Comparison of ENCODE assay signal across 24 mouse cellular contexts in the genomic region with DNA sequence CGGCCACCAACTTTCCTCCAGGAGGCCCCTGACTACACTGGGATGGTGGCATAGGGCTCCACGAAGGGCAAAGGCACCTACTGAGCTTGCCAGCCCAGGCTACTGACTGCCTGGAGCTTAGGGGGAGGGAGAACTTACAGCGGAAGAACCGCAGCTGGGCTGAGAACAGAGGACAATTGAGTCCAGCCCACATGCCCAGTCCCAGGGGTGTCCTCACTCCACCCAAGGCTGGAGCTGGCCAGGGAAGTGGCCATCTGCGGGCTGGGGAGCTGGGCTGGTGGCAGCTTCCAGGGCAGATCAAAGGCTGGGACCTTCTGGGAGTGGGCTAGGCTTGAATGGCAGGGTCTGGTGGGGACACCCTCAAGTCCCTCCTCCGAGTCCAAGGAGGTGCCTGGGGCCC. TPM values are rescaled to one million over a fixed set of nuclear protein-coding genes. Genes with fewer than 3 reads are reported as not detected.
DNase-seq lines count a peak whose midpoint lies in the region; ATAC-seq and TF ChIP-seq lines count a peak whose summit lies in the region.
"Had no signal": no experiment of that assay in that cellular context is flagged by ENCODE, and none has a peak within 500 bp of the region (broad histone marks: within the 10 kb centered on the region; RNA-seq: fewer than 3 reads in every experiment).

No protein-coding gene starts in this region.

- no peak overlapping the region for H3K4me2 ChIP-seq in embryonic facial prominence, embryonic 15.5 days (replicated peaks)
- H3K4me2 ChIP-seq in stomach, embryonic 14.5 days (replicated peaks; ENCODE audit: low read depth, low read length): no peak overlapping the region
- H3K4me2 ChIP-seq: forebrain, embryonic 13.5 days; hindbrain, embryonic 14.5 days; neural tube, embryonic 12.5 days had no signal

- TF ChIP-seq CTCF in left cerebral cortex, adult 2 months (IDR thresholded peaks at IDR 0.05): no peak

- H3K9ac ChIP-seq in embryonic facial prominence, embryonic 15.5 days: no peak overlapping the region
- H3K9ac ChIP-seq in stomach, embryonic 14.5 days (replicated peaks; ENCODE audit: low read depth, low read length): no peak overlapping the region
- H3K9ac ChIP-seq: forebrain, embryonic 13.5 days; hindbrain, embryonic 14.5 days; liver, postnatal 0 days; neural tube, embryonic 12.5 days had no signal

- peaks cover 77% of the 10 kb centered on the region for H3K36me3 ChIP-seq in embryonic facial prominence, embryonic 15.5 days
- peaks cover 74% of the 10 kb centered on the region for H3K36me3 ChIP-seq in stomach, embryonic 14.5 days (ENCODE audit: control insufficient read depth, insufficient read depth, low read length)

- intact Hi-C loops in left cerebral cortex, adult 2 months (cut with DNase I): no loop called here

- no peaks in the 10 kb centered on the region for H3K27me3 ChIP-seq in embryonic facial prominence, embryonic 15.5 days
- H3K27me3 ChIP-seq in stomach, embryonic 14.5 days (ENCODE audit: control insufficient read depth, insufficient read depth, low read length): no peaks in the 10 kb centered on the region
- H3K27me3 ChIP-seq: forebrain, embryonic 13.5 days; neural tube, embryonic 12.5 days; Patski had no signal

- no peak overlapping the region for H3K4me3 ChIP-seq in left cerebral cortex, adult 2 months
- H3K4me3 ChIP-seq in embryonic facial prominence, embryonic 15.5 days (replicated peaks): no peak overlapping the region
- H3K4me3 ChIP-seq in stomach, embryonic 14.5 days (ENCODE audit: low read depth, low read length): no peak overlapping the region
- H3K4me3 ChIP-seq: forebrain, embryonic 13.5 days; neural tube, embryonic 12.5 days had no signal

- 64% methylated on average over 6 of the region's 6 CpGs for WGBS in embryonic facial prominence, embryonic 15.5 days
- WGBS in stomach, embryonic 14.5 days: 79% methylated on average over 6 of the region's 6 CpGs

- peak; percentile 45; the same call in 1 of the 2 replicates for ATAC-seq in frontal cortex, adult (ENCODE audit: low TSS enrichment)
- ATAC-seq in embryonic facial prominence, embryonic 15.5 days (ENCODE audit: insufficient number of reproducible peaks, low FRiP score, low TSS enrichment, low read depth): no peak
- ATAC-seq in stomach, embryonic 14.5 days (ENCODE audit: insufficient number of reproducible peaks, insufficient read depth, low FRiP score, low read depth): no peak
- ATAC-seq in erythroblast, adult 5-6 weeks (replicated peaks; ENCODE audit: low FRiP score, poor library complexity, severe bottlenecking): no peak
- ATAC-seq: activated CD4-positive, CD25-positive, alpha-beta regulatory T cell, adult 4 months; forebrain, embryonic 13.5 days; liver, postnatal 0 days; Patski had no signal

- H3K4me1 ChIP-seq in embryonic facial prominence, embryonic 15.5 days: peaks cover 10% of the 10 kb centered on the region; the same call in 1 of the 2 replicates
- H3K4me1 ChIP-seq in stomach, embryonic 14.5 days (ENCODE audit: control insufficient read depth, insufficient read depth, low read length): no peaks in the 10 kb centered on the region
- H3K4me1 ChIP-seq: forebrain, embryonic 13.5 days; neural tube, embryonic 12.5 days had no signal

- DNase-seq in frontal cortex, postnatal 10 days (ENCODE audit: low spot score in 2 of 2): no peak
- DNase-seq in left cerebral cortex, adult 2 months (ENCODE audit: extremely low spot score in 1 of 2, low spot score in 2 of 2): no peak
- DNase-seq in left cerebral cortex, adult 8-10 months (ENCODE audit: low spot score in 2 of 2): no peak
- DNase-seq in neural tube, embryonic 10.5 days (ENCODE audit: extremely low spot score, low spot score): no peak
- DNase-seq: adrenal gland, postnatal 14 days; cerebellum, adult 18-20 months; heart, adult 11 months; kidney, adult 8-10 months; liver, postnatal 0 days; right cerebral cortex, postnatal 4 days had no signal

- H3K27ac ChIP-seq in left cerebral cortex, adult 2 months: peak overlapping the region; percentile 50; the same call in 1 of the 2 replicates
- peak overlapping the region; percentile 18 for H3K27ac ChIP-seq in embryonic facial prominence, embryonic 15.5 days (replicated peaks)
- H3K27ac ChIP-seq in stomach, embryonic 14.5 days (ENCODE audit: low read length): peak overlapping the region; percentile 27; the same call in 1 of the 2 replicates
- H3K27ac ChIP-seq: forebrain, embryonic 13.5 days; hindbrain, embryonic 14.5 days; neural tube, embryonic 12.5 days had no signal

- H3K9me3 ChIP-seq in embryonic facial prominence, embryonic 15.5 days (replicated peaks): no peaks in the 10 kb centered on the region
- H3K9me3 ChIP-seq in stomach, embryonic 14.5 days (ENCODE audit: control insufficient read depth, low read depth, low read length): no peaks in the 10 kb centered on the region
- H3K9me3 ChIP-seq: forebrain, embryonic 13.5 days; neural tube, embryonic 12.5 days had no signal

RNA-seq across cellular contexts. Expression of gene Pias4, which starts 13.0 kb away (rescaled TPM):
- total RNA-seq in left cerebral cortex, adult 2 months (2021): 10 to 100 TPM; 26.7 to 32.0 TPM
- 10 to 100 TPM; 22.0 to 30.4 (median 27.9) TPM for total RNA-seq in left cerebral cortex, adult 8-10 months (2022)
- polyA plus RNA-seq in embryonic facial prominence, embryonic 15.5 days (2015; fragmentation: Nextera tagmentation; extraction: Ambion mirVana): 52.0 and 52.7 TPM in 2 replicates
- polyA plus RNA-seq in stomach, embryonic 14.5 days (2014; fragmentation: Nextera tagmentation; extraction: Ambion mirVana): 32.7 and 40.9 TPM in 2 replicates
- total RNA-seq in erythroblast, adult 5-6 weeks (2015; ENCODE audit: low replicate concordance): 4.4 and 11.3 TPM in 2 replicates
- 12.3 and 19.3 TPM in 2 replicates for total RNA-seq in erythroblast, adult 5-6 weeks (2017; ENCODE audit: low replicate concordance)

RNA-seq across cellular contexts. Expression of gene Zbtb7a, which starts 19.7 kb away (rescaled TPM):
- 100 to 1,000 TPM; 130 to 132 TPM for total RNA-seq in left cerebral cortex, adult 2 months (2021)
- total RNA-seq in left cerebral cortex, adult 8-10 months (2022): 100 to 1,000 TPM; 106 to 115 (median 112) TPM
- 57.6 and 59.4 TPM in 2 replicates for polyA plus RNA-seq in embryonic facial prominence, embryonic 15.5 days (2015; fragmentation: Nextera tagmentation; extraction: Ambion mirVana)
- polyA plus RNA-seq in stomach, embryonic 14.5 days (2014; fragmentation: Nextera tagmentation; extraction: Ambion mirVana): 25.5 and 27.4 TPM in 2 replicates
- 11.5 and 13.2 TPM in 2 replicates for total RNA-seq in erythroblast, adult 5-6 weeks (2015; ENCODE audit: low replicate concordance)
- 10.1 and 14.2 TPM in 2 replicates for total RNA-seq in erythroblast, adult 5-6 weeks (2017; ENCODE audit: low replicate concordance)

RNA-seq across cellular contexts. Expression of gene Eef2, which starts 21.7 kb away (rescaled TPM):
- total RNA-seq in left cerebral cortex, adult 2 months (2021): 100 to 1,000 TPM; 884 to 901 TPM
- 100 to 1,000 TPM; 928 to 998 (median 954) TPM for total RNA-seq in left cerebral cortex, adult 8-10 months (2022)
- polyA plus RNA-seq in embryonic facial prominence, embryonic 15.5 days (2015; fragmentation: Nextera tagmentation; extraction: Ambion mirVana): 654 and 688 TPM in 2 replicates
- polyA plus RNA-seq in stomach, embryonic 14.5 days (2014; fragmentation: Nextera tagmentation; extraction: Ambion mirVana): 416 and 434 TPM in 2 replicates
- 227 and 267 TPM in 2 replicates for total RNA-seq in erythroblast, adult 5-6 weeks (2015; ENCODE audit: low replicate concordance)
- total RNA-seq in erythroblast, adult 5-6 weeks (2017; ENCODE audit: low replicate concordance): 388 and 458 TPM in 2 replicates

RNA-seq across cellular contexts. Expression of gene Dapk3, which starts 28.1 kb away (rescaled TPM):
- 10 to 100 TPM; 74.6 to 89.4 TPM for total RNA-seq in left cerebral cortex, adult 2 months (2021)
- 10 to 100 TPM; 65.1 to 70.9 (median 68.9) TPM for total RNA-seq in left cerebral cortex, adult 8-10 months (2022)
- polyA plus RNA-seq in embryonic facial prominence, embryonic 15.5 days (2015; fragmentation: Nextera tagmentation; extraction: Ambion mirVana): 65.4 and 67.7 TPM in 2 replicates
- polyA plus RNA-seq in stomach, embryonic 14.5 days (2014; fragmentation: Nextera tagmentation; extraction: Ambion mirVana): 48.9 and 58.7 TPM in 2 replicates
- total RNA-seq in erythroblast, adult 5-6 weeks (2015; ENCODE audit: low replicate concordance): 3.3 and 7.3 TPM in 2 replicates
- total RNA-seq in erythroblast, adult 5-6 weeks (2017; ENCODE audit: low replicate concordance): 10.8 and 11.8 TPM in 2 replicates

RNA-seq across cellular contexts. Expression of gene 4930442H23Rik, which starts 28.9 kb away (rescaled TPM):
- total RNA-seq in left cerebral cortex, adult 2 months (2021): not detected
- total RNA-seq in left cerebral cortex, adult 8-10 months (2022): not detected
- 0.13 and 0.21 TPM in 2 replicates for polyA plus RNA-seq in embryonic facial prominence, embryonic 15.5 days (2015; fragmentation: Nextera tagmentation; extraction: Ambion mirVana)
- not detected in 2 replicates for polyA plus RNA-seq in stomach, embryonic 14.5 days (2014; fragmentation: Nextera tagmentation; extraction: Ambion mirVana)
- total RNA-seq in erythroblast, adult 5-6 weeks (2015; ENCODE audit: low replicate concordance): not detected in 2 replicates
- total RNA-seq in erythroblast, adult 5-6 weeks (2017; ENCODE audit: low replicate concordance): not detected in 2 replicates
- total RNA-seq: adrenal gland, postnatal 14 days; gastrocnemius, adult 18-20 months; layer of hippocampus, postnatal 14 days; left cerebral cortex, postnatal 36 days; megakaryocyte-erythroid progenitor cell, adult 5-6 weeks had no signal
- polyA plus RNA-seq: activated CD4-positive, CD25-positive, alpha-beta regulatory T cell, adult 4 months; forebrain, embryonic 13.5 days; hindbrain, embryonic 14.5 days; liver, postnatal 0 days; neural tube, embryonic 12.5 days; thymus, postnatal 0 days had no signal

Comparison
In these comparisons a context has a peak if more than half of its experiments do, and no peak if none do; other contexts are left out.
1. RNA of gene Zbtb7a, which starts 19.7 kb away (total RNA-seq): 130 to 132 TPM in left cerebral cortex, adult 2 months and 106 to 115 TPM in left cerebral cortex, adult 8-10 months; 10.1 to 14.2 TPM in erythroblast, adult 5-6 weeks; every median in the first group is over 4 times any median in the second.
2. Peak in every context shown above with its lines, with median percentiles within 50 percentile points of each other: H3K27ac ChIP-seq.